Mouse (Mus musculus): ENCODE measurements around the gene Tmem204. TPM values are rescaled to one million over a fixed set of nuclear protein-coding genes. Genes with fewer than 3 reads are reported as not detected.
"Not testable (repeated sequence)": the region's sequence is repeated elsewhere in the genome, so short reads cannot be mapped to it uniquely, and the experiment has no call there.

Gene Tmem204
- 1 to 10 TPM; 7.4 to 9.3 (median 8.1) TPM for total RNA-seq (2022)

- DNase-seq (ENCODE audit: low spot score in 2 of 2), result no peak
Observed at GRCm38 (mm10) chr17:25083444-25083931, at the start of gene Tmem204. TSS of gene Tmem204 (minus strand) at chr17:25083591.

GRCm38 (mm10) chr17:25130060-25130459 lies 46.7 kb upstream of the Tmem204 start:
- no peak for DNase-seq (ENCODE audit: low spot score in 2 of 2)

DNA sequence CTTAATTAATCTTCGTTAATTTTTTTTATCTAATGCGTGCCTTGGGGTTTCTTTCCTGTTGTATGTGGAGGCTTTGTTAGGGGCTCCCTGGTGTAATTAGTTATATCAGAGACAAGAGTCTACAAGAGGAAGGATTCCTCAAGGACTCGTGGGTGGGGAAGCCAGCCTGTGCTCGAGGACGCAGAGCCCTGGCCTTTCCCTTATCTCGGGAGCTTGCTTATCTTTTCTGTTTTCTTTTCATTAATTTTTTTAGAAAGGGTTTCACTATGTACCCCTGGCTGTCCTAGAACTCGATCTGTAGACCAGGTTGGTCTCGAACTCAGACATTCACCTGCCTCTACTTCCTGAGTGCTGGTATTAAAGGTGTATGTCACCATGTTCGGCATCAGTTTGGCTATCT lies 44.3 kb upstream of the Tmem204 start:
- no peak for DNase-seq (ENCODE audit: low spot score in 2 of 2)

- DNase-seq (ENCODE audit: low spot score in 2 of 2), result no peak
Observed at GRCm38 (mm10) chr17:25127079-25127478, 43.7 kb upstream of the Tmem204 start.

- not testable (repeated sequence) for DNase-seq (ENCODE audit: low spot score in 2 of 2)
Observed at GRCm38 (mm10) chr17:25125442-25126060, 42.2 kb upstream of the Tmem204 start.

DNA sequence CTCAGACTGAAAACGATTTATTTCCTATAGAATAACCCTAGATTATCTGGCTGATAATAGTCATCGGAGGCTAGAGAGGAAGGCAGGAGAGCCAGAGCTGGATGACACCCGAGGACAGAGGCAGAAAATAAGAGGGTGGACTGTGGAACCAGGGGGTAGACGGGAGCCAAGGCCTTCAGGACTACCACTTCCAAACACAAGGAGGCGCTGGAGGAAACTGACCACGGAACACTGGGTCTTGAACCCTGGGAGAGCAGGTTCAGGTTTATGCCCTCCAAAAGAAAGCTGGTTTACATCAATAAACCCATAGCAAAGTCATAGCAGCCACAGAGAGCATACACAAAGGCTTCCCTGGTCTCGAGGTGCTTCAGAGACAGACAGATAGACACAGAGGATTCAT lies 40.6 kb upstream of the Tmem204 start:
- DNase-seq (ENCODE audit: low spot score in 2 of 2), result no peak

DNA sequence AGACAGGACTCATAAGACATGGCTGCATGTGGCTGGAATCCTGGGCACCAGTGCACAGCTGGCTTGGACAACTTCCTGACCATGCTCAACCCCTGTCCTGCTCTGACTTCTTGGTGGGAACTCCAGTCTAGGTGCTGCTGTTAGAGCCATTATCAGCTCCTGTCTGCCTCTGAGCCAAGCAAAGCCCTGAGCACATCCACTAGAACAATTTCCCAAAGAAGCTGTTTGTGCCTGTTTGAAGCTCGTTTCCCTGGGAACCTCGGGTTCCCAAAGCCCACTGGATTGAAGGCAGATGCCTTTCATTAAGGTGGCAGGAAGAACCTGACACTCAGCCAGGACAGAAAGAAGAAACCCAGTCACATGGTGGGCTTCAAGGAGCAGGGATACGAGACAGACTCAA lies 37.0 kb upstream of the Tmem204 start, which contains the start of gene Ptx4:
Gene Ptx4, plus strand, starts transcription at position 355 of the 400 bp plus-strand sequence.
- no peak for DNase-seq (ENCODE audit: low spot score in 2 of 2)

- DNase-seq (ENCODE audit: low spot score in 2 of 2), result no peak
Observed at GRCm38 (mm10) chr17:25117263-25117662, 33.9 kb upstream of the Tmem204 start.

DNA sequence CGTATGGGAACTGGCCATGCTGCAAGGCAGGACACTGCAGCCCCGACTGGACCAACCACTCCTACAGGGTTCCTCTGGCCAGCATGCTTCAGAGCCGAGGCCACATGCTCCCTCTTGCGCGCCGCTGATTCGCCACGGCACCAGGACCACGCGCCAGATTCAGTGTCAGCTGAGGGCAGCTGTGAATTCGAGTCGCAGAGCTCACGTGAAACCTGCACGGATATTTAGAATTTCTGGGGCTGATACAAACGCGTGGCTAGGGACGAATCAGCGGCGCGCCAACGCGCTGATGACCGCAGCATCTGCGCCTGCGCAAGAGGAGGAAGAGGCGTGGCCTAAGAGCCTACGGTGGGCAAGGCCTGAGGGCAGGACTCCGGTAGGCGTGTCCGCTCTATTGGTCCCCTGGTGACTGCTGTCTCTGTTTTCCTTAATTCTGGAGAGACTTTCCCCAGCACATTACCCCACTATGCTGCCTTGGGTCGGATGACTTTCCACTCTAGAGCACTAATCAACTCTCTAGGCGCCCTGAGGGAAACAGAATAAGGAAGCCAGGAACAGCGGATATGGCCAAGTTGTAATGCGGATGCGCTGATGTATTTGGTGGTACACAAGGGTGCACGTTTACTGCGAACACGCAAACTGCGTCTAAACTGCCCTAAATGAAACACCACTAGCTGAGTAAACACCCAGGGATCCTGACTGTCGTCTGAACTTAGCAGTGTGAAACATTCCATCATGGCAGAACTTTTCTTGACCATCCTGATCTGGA lies 32.5 kb upstream of the Tmem204 start, which contains the start of gene Telo2:
Gene Telo2, minus strand, starts transcription at position 304 of the 769 bp plus-strand sequence.
- peak; percentile 84 to 93 for DNase-seq (ENCODE audit: low spot score in 2 of 2)

DNA sequence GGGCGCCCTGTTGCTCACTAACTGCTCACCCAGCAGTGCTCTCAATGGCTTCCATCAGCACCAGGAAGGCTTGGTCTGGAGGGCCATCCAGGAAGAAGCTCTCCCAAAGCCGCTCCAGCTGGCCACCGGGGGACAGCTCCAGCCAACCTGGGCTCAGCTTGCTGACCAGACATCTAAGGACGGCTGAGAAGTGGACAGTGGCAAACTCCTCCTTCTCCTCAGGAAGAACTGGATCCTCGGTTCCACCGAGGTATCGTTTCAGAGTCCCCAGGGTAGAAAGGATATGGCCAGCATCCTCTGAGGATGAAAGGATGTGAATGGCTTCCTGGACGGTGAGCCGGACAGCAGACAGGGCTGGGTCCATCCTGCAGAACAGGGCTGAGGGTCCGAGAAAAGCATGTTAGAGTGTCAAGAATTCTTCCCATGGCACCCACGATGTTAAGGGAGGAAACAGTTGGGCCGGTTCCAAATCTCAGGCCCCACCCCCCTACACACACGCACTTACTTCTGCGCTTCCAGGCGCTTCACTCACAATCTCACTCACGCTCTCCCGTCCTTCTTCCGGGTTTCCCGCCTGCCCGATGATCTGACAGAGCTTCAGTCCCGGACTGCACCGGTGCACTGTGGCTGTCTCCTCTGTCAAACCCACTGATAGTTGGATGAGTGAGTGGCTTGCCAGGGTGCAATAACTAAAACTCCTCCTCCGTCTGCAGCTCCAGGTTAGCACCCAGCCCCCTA lies 31.7 kb upstream of the Tmem204 start:
- DNase-seq (ENCODE audit: low spot score in 2 of 2), result no peak

- no peak for DNase-seq (ENCODE audit: low spot score in 2 of 2)
Observed at GRCm38 (mm10) chr17:25112423-25112810, 29.0 kb upstream of the Tmem204 start.

GRCm38 (mm10) chr17:25111739-25112422 lies 28.5 kb upstream of the Tmem204 start:
- DNase-seq (ENCODE audit: low spot score in 2 of 2), result peak; percentile 57 to 65

DNA sequence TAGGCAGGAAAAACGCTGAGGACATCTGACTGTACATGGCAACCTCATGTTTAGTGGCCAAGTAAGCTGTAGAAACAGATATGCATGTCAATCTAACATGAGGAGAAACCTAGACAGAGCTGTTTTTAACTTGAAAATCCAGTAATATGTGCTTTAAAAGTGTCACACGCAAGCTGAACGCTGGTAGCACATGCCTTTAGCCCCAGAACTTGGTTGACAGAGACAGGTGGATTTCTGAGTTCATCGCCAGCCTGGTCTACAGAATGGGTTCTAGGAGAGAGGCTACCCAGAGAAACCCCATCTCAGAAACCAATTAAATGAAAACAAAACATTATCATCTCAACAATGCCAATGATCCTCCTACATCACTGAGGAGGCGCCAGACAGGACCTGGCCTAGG lies 27.8 kb upstream of the Tmem204 start:
- DNase-seq (ENCODE audit: low spot score in 2 of 2), result no peak

- no peak for DNase-seq (ENCODE audit: low spot score in 2 of 2)
Observed at GRCm38 (mm10) chr17:25110590-25110989, 27.2 kb upstream of the Tmem204 start.

- DNase-seq (ENCODE audit: low spot score in 2 of 2), result no peak
Observed at GRCm38 (mm10) chr17:25109578-25109977, 26.2 kb upstream of the Tmem204 start.

DNA sequence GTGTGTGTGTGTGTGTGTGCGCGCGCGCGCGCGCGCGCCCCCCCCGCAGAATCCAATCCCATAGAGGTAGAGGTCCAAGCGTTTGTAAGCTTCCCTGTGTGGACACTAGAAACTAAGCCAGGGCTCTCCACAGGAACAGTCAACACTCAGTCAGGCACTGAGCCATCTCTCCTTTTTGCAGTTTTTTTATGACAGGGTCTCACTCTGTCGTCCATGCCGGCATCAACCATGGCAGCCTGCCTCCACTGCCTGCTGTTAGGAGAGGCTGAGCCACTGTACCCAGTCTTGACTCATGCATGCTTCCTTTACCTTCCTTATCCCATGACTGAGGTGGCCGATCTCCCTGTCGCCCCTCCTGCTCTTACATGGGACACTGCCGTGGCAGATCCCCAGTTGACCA lies 24.4 kb upstream of the Tmem204 start:
- DNase-seq (ENCODE audit: low spot score in 2 of 2), result no peak

- no peak for DNase-seq (ENCODE audit: low spot score in 2 of 2)
Observed at GRCm38 (mm10) chr17:25101338-25101737, 17.9 kb upstream of the Tmem204 start.

DNA sequence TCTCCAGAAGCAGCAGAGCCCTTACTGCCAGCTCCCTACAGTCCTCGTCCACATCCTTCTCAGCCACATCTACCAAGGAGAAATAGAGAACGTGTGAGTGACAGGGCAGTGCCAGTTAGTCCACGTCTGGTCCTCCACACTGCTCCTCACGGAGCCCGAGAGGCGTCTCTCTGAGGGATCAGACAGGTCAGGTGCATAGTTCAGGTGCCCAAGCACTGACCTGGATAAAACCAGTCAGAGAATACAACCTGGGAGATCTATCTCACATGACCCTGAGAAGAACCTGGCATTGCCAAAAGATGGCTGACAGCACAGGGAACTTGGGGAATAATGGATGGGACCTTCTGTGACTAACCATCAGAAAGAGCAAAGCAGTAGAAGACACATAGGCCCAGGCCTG lies 16.7 kb upstream of the Tmem204 start:
- no peak for DNase-seq (ENCODE audit: low spot score in 2 of 2)

GRCm38 (mm10) chr17:25096221-25096620 lies 12.8 kb upstream of the Tmem204 start:
- DNase-seq (ENCODE audit: low spot score in 2 of 2), result no peak

GRCm38 (mm10) chr17:25090450-25090849 lies 7.1 kb upstream of the Tmem204 start:
- DNase-seq (ENCODE audit: low spot score in 2 of 2), result no peak

GRCm38 (mm10) chr17:25089158-25089557 lies 5.8 kb upstream of the Tmem204 start:
- no peak for DNase-seq (ENCODE audit: low spot score in 2 of 2)
